8 mouse cellular contexts compared by ENCODE assay signal in the genomic region with DNA sequence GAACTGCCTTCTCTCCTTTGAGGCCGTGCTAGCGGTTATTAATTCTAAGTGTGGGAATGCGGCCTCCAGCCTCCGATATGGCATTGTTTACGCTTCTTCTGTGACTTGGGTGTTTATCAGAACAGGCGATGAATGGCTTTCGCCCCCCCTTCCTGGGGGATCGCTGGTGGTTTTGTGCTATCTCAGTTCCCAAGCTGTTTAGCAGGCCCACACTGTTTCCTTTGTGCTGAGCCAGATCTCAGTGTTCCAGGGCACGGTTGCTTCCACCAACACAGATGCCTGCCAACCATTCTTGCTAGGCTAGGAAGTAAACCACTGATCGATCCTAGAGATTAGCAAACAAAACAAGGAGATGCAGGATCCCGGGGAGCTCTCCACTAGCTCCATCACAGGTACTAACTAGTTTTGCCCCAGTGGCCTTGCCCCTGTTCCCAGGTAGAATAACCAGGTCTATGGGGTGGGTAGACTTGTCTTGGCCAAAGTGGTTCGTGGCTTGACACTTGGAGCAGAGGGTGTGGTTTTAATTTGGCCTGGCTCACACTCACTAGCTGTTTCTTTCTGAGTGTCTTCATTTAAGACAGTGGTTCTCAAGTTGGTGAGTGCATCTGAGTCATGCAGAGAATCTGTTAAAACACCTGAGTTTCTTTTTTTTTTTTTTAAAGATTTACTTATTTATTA. TPM values are rescaled to one million over a fixed set of nuclear protein-coding genes. Genes with fewer than 3 reads are reported as not detected.
DNase-seq lines count a peak whose midpoint lies in the region; ATAC-seq and TF ChIP-seq lines count a peak whose summit lies in the region.

No protein-coding gene starts in this region.

- H3K36me3 ChIP-seq in midbrain, embryonic 11.5 days (ENCODE audit: control insufficient read depth, insufficient read depth, low read length), result no peaks in the 10 kb centered on the region
- H3K36me3 ChIP-seq in midbrain, postnatal 0 days (ENCODE audit: insufficient read depth, low read length), result no peaks in the 10 kb centered on the region
- no peaks in the 10 kb centered on the region for H3K36me3 ChIP-seq in limb, embryonic 15.5 days
- no peaks in the 10 kb centered on the region for H3K36me3 ChIP-seq in small intestine, adult 2 months (ENCODE audit: control insufficient read depth, insufficient read depth, low read length)
- no peaks in the 10 kb centered on the region for H3K36me3 ChIP-seq in forebrain, embryonic 14.5 days (ENCODE audit: control insufficient read depth, insufficient read depth, low read length)

- no peak for ATAC-seq in midbrain, embryonic 11.5 days (ENCODE audit: low FRiP score)
- no peak for ATAC-seq in midbrain, postnatal 0 days (ENCODE audit: low FRiP score)
- ATAC-seq in limb, embryonic 15.5 days (ENCODE audit: insufficient number of reproducible peaks, low FRiP score, low TSS enrichment, low read depth), result no peak
- no peak for ATAC-seq in forebrain, embryonic 14.5 days

- no peak for TF ChIP-seq POLR2A in small intestine, adult 2 months (IDR thresholded peaks at IDR 0.05; ENCODE audit: low read depth, low read length)

- no peaks in the 10 kb centered on the region for H3K9me3 ChIP-seq in midbrain, embryonic 11.5 days (ENCODE audit: control insufficient read depth, low read length)
- no peaks in the 10 kb centered on the region for H3K9me3 ChIP-seq in midbrain, postnatal 0 days (ENCODE audit: low read length)
- no peaks in the 10 kb centered on the region for H3K9me3 ChIP-seq in limb, embryonic 15.5 days
- no peaks in the 10 kb centered on the region for H3K9me3 ChIP-seq in forebrain, embryonic 14.5 days (replicated peaks; ENCODE audit: control insufficient read depth, low read length)

- no peak overlapping the region for H3K4me2 ChIP-seq in midbrain, embryonic 11.5 days
- H3K4me2 ChIP-seq in midbrain, postnatal 0 days (ENCODE audit: low read depth, low read length, poor library complexity, severe bottlenecking), result no peak overlapping the region
- no peak overlapping the region for H3K4me2 ChIP-seq in limb, embryonic 15.5 days
- no peak overlapping the region for H3K4me2 ChIP-seq in forebrain, embryonic 14.5 days (ENCODE audit: low read length)

- no peak for TF ChIP-seq CTCF in midbrain, postnatal 0 days (IDR thresholded peaks at IDR 0.05)
- peak; percentile 5; the same call in 1 of the 2 replicates for TF ChIP-seq CTCF in small intestine, adult 2 months (IDR thresholded peaks at IDR 0.05; ENCODE audit: extremely low read depth, insufficient read length, insufficient replicate concordance, low read depth, low read length)

- no peaks in the 10 kb centered on the region for H3K27me3 ChIP-seq in midbrain, embryonic 11.5 days (ENCODE audit: control insufficient read depth, insufficient read depth, low read length)
- no peaks in the 10 kb centered on the region for H3K27me3 ChIP-seq in midbrain, postnatal 0 days (ENCODE audit: insufficient read depth, low read length)
- H3K27me3 ChIP-seq in limb, embryonic 15.5 days, result no peaks in the 10 kb centered on the region
- H3K27me3 ChIP-seq in small intestine, adult 2 months (ENCODE audit: control insufficient read depth, insufficient read depth, low read length), result no peaks in the 10 kb centered on the region
- no peaks in the 10 kb centered on the region for H3K27me3 ChIP-seq in forebrain, embryonic 14.5 days (replicated peaks; ENCODE audit: control insufficient read depth, insufficient read depth, low read length)

- H3K4me3 ChIP-seq in midbrain, embryonic 11.5 days (ENCODE audit: low read depth, low read length), result no peak overlapping the region
- no peak overlapping the region for H3K4me3 ChIP-seq in midbrain, postnatal 0 days (ENCODE audit: low read depth, low read length)
- no peak overlapping the region for H3K4me3 ChIP-seq in limb, embryonic 15.5 days
- H3K4me3 ChIP-seq in small intestine, adult 2 months (ENCODE audit: low read depth, low read length), result no peak overlapping the region
- H3K4me3 ChIP-seq in forebrain, embryonic 14.5 days (ENCODE audit: low read depth, low read length), result no peak overlapping the region

- H3K9ac ChIP-seq in midbrain, embryonic 11.5 days (ENCODE audit: low read length), result no peak overlapping the region
- no peak overlapping the region for H3K9ac ChIP-seq in midbrain, postnatal 0 days (replicated peaks; ENCODE audit: low read length, poor library complexity, severe bottlenecking)
- no peak overlapping the region for H3K9ac ChIP-seq in limb, embryonic 15.5 days
- no peak overlapping the region for H3K9ac ChIP-seq in forebrain, embryonic 14.5 days (ENCODE audit: low read length)

- no peak overlapping the region for H3K27ac ChIP-seq in midbrain, embryonic 11.5 days (ENCODE audit: low read depth, low read length)
- no peak overlapping the region for H3K27ac ChIP-seq in midbrain, postnatal 0 days (ENCODE audit: low read depth, low read length)
- H3K27ac ChIP-seq in limb, embryonic 15.5 days, result peak overlapping the region; percentile 63
- no peak overlapping the region for H3K27ac ChIP-seq in small intestine, adult 2 months (ENCODE audit: insufficient read depth, low read depth, low read length)
- no peak overlapping the region for H3K27ac ChIP-seq in forebrain, embryonic 14.5 days (ENCODE audit: low read depth, low read length)

- peak; percentile 72 for DNase-seq in midbrain, embryonic 11.5 days (ENCODE audit: low spot score, missing footprints)
- no peak for DNase-seq in midbrain, postnatal 0 days (ENCODE audit: low spot score)
- DNase-seq in heart, adult 8-10 months (ENCODE audit: low spot score), result peak; percentile 68
- no peak for DNase-seq in forebrain, embryonic 14.5 days (ENCODE audit: low spot score)
- DNase-seq in T-cell, adult 2 months (ENCODE audit: low spot score), result no peak
- no peak for DNase-seq in gastrocnemius, postnatal 10 days

- 70% methylated on average over 12 of the region's 12 CpGs for WGBS in midbrain, embryonic 11.5 days
- 47% methylated on average over 12 of the region's 12 CpGs for WGBS in midbrain, postnatal 0 days
- 46% methylated on average over 12 of the region's 12 CpGs for WGBS in limb, embryonic 15.5 days
- 41% methylated on average over 12 of the region's 12 CpGs for WGBS in small intestine, adult 2 months
- 55% methylated on average over 12 of the region's 12 CpGs for WGBS in forebrain, embryonic 14.5 days

- H3K4me1 ChIP-seq in midbrain, embryonic 11.5 days (ENCODE audit: control insufficient read depth, insufficient read depth, low read length), result no peaks in the 10 kb centered on the region
- no peaks in the 10 kb centered on the region for H3K4me1 ChIP-seq in midbrain, postnatal 0 days (ENCODE audit: insufficient read depth, low read length)
- H3K4me1 ChIP-seq in limb, embryonic 15.5 days, result peaks cover 4% of the 10 kb centered on the region
- H3K4me1 ChIP-seq in small intestine, adult 2 months (ENCODE audit: control insufficient read depth, insufficient read depth, insufficient read length, low read length), result no peaks in the 10 kb centered on the region
- H3K4me1 ChIP-seq in forebrain, embryonic 14.5 days (ENCODE audit: control insufficient read depth, insufficient read depth, low read length), result no peaks in the 10 kb centered on the region

RNA-seq across cellular contexts. Expression of a gene that starts 50.9 kb away (rescaled TPM):
- 32.9 and 35.1 TPM in 2 replicates for polyA plus RNA-seq in midbrain, embryonic 11.5 days (2014; fragmentation: Nextera tagmentation; extraction: Ambion mirVana)
- 20.7 and 31.9 TPM in 2 replicates for total RNA-seq in midbrain, postnatal 0 days (2014; rRNA removed)
- 6.4 and 9.3 TPM in 2 replicates for polyA plus RNA-seq in midbrain, postnatal 0 days (2015; fragmentation: Nextera tagmentation; extraction: Ambion mirVana)
- 10 to 100 TPM; 15.5 to 20.3 (median 16.8) TPM for total RNA-seq in heart, adult 8-10 months (2022)
- 17.8 and 20.6 TPM in 2 replicates for polyA plus RNA-seq in limb, embryonic 15.5 days (2015; fragmentation: Nextera tagmentation; extraction: Ambion mirVana)
- 1.5 and 2.2 TPM in 2 replicates for polyA plus RNA-seq in small intestine, adult 2 months (2012; rRNA removed)
- polyA plus RNA-seq in forebrain, embryonic 14.5 days (2014; fragmentation: Nextera tagmentation; extraction: Ambion mirVana), result 17.1 and 20.6 TPM in 2 replicates
- 10 to 100 TPM; 21.0 to 25.7 TPM for total RNA-seq in gastrocnemius, postnatal 10 days (2021)

RNA-seq across cellular contexts. Expression of a gene that starts 51.3 kb away (rescaled TPM):
- polyA plus RNA-seq in midbrain, embryonic 11.5 days (2014; fragmentation: Nextera tagmentation; extraction: Ambion mirVana), result 0.20 and 0.30 TPM in 2 replicates
- not detected in 2 replicates for total RNA-seq in midbrain, postnatal 0 days (2014; rRNA removed)
- not detected in 2 replicates for polyA plus RNA-seq in midbrain, postnatal 0 days (2015; fragmentation: Nextera tagmentation; extraction: Ambion mirVana)
- total RNA-seq in heart, adult 8-10 months (2022), result not detected
- 0.19 TPM in 1 of 2 replicates, not detected in the other for polyA plus RNA-seq in limb, embryonic 15.5 days (2015; fragmentation: Nextera tagmentation; extraction: Ambion mirVana)
- not detected in 2 replicates for polyA plus RNA-seq in small intestine, adult 2 months (2012; rRNA removed)
- not detected in 2 replicates for polyA plus RNA-seq in forebrain, embryonic 14.5 days (2014; fragmentation: Nextera tagmentation; extraction: Ambion mirVana)
- total RNA-seq in gastrocnemius, postnatal 10 days (2021), result not detected

Comparison
In these comparisons a context has a peak if more than half of its experiments do, and no peak if none do; other contexts are left out.
1. DNase-seq: peak in midbrain, embryonic 11.5 days (single experiment) and heart, adult 8-10 months (single experiment); none in midbrain, postnatal 0 days (single experiment), forebrain, embryonic 14.5 days (single experiment), T-cell, adult 2 months (single experiment) and gastrocnemius, postnatal 10 days (single experiment).